Mouse (Mus musculus) kidney, adult 2 months (tissue): ENCODE measurements around the gene Gm20908. TPM values are rescaled to one million over a fixed set of nuclear protein-coding genes. Genes with fewer than 3 reads are reported as not detected.
"Not testable (repeated sequence)": the region's sequence is repeated elsewhere in the genome, so short reads cannot be mapped to it uniquely, and the experiment has no call there.

ENCODE experiments used
- DNase-seq: peaks from one replicate; pipeline ENCODE4 v3.0.0; 2021
- H3K27ac ChIP-seq: fragments of 200-500 bp; 2 replicates; pipeline ENCODE4 v1.5.1; 2012; ENCODE audit warnings: low read depth, low read length, control low read depth, inconsistent platforms; ENCODE audit not compliant: insufficient read depth
- H3K27me3 ChIP-seq: fragments of 200-500 bp; replicated peaks from 2 replicates; pipeline ENCODE4 v1.6.1; 2012; ENCODE audit warnings: mild to moderate bottlenecking, moderate library complexity, low read length, inconsistent platforms; ENCODE audit not compliant: control insufficient read depth, insufficient read depth
- H3K36me3 ChIP-seq: fragments of 200-500 bp; 2 replicates; pipeline ENCODE4 v1.6.1; 2012; ENCODE audit warnings: mild to moderate bottlenecking, moderate library complexity, low read length, inconsistent platforms; ENCODE audit not compliant: control insufficient read depth, insufficient read depth
- H3K4me1 ChIP-seq: fragments of 200-500 bp; 2 replicates; pipeline ENCODE4 v1.6.1; 2011; ENCODE audit warnings: low read length; ENCODE audit not compliant: control insufficient read depth, insufficient read depth
- H3K4me3 ChIP-seq: fragments of 200-500 bp; 2 replicates; pipeline ENCODE4 v1.5.1; 2011; ENCODE audit warnings: mild to moderate bottlenecking, low read depth, low read length, control low read depth; ENCODE audit not compliant: insufficient read depth
- WGBS: fragments of 180-500 bp; shearing (Covaris S2); methylation state at CpG from one replicate; pipeline ENCODE4 v1.1.7; 2018; 5-methylcytosine and 5-hydroxymethylcytosine counted together
- polyA plus RNA-seq: library from polyadenylated mRNA; depleted of rRNA; stranded (reverse); fragments of >200 nt; gene quantifications from 2 replicates; pipeline ENCODE4 v1.2.3, GENCODE M21; 2012; rRNA removed

The Gm20908 gene
- polyA plus RNA-seq, result not detected in 2 replicates

DNA sequence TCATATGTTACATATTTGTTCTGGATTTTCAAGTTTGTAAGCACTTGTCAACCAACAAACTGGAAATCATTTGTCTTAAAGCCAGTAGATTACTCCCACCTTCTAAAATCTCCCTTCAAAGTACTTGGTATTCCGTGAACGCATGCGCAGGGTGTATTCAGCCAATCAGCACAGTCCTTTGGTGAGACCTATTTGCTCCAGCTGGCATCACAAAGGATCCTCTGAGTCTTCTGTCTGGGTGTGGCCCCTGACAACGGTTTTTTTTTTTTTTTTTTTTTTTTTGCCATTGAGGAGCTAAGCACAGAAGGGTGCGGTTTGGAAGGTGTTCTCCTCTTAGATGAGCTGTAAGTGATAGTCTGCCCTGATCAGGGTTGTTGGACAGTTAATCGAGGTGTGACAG lies at the start of gene Gm20908:
TSS of gene Gm20908 (plus strand) at position 301 of the 400 bp plus-strand sequence.
- DNase-seq, result not testable (repeated sequence)

More for the DNA sequence above, at the start of gene Gm20908:
- H3K27me3 ChIP-seq, H3K27ac ChIP-seq, H3K36me3 ChIP-seq, H3K4me3 ChIP-seq, H3K4me1 ChIP-seq: not testable (repeated sequence)
- no CpG with 5 or more reads among the region's 6 CpGs for WGBS
